Mouse (Mus musculus) embryonic fibroblast, embryonic 13.5 days (primary cell): Measurements from ENCODE around the gene Txlna. TPM values are rescaled to one million over a fixed set of nuclear protein-coding genes. Genes with fewer than 3 reads are reported as not detected.

Source experiments
- H3K27ac ChIP-seq: 2 replicates; pipeline ENCODE4 v1.5.1; 2012; ENCODE audit warnings: low read length, control low read depth, inconsistent platforms; ENCODE audit not compliant: insufficient read depth
- H3K4me1 ChIP-seq: 2 replicates; pipeline ENCODE4 v1.6.1; 2011; ENCODE audit warnings: low read length; ENCODE audit not compliant: control insufficient read depth, insufficient read depth
- H3K4me3 ChIP-seq: 2 replicates; pipeline ENCODE4 v1.5.1; 2011; ENCODE audit warnings: mild to moderate bottlenecking, control low read depth, low read length; ENCODE audit not compliant: insufficient read depth
- CTCF ChIP-seq: IDR thresholded peaks from 2 replicates; pipeline ENCODE4 v1.5.1; 2011; ENCODE audit warnings: mild to moderate bottlenecking, control low read depth, low read length, moderate library complexity, borderline replicate concordance; ENCODE audit not compliant: insufficient read depth
- POLR2A ChIP-seq: IDR thresholded peaks from 2 replicates; pipeline ENCODE4 v1.6.1; 2011; ENCODE audit warnings: low read depth, mild to moderate bottlenecking, control low read depth, low read length, moderate library complexity
- polyA plus RNA-seq: library from polyadenylated mRNA; stranded (reverse); fragments of >200 nt; gene quantifications from 2 replicates; pipeline ENCODE4 v1.2.4, GENCODE M21; 2011; ENCODE audit warnings: low read depth; ENCODE audit not compliant: missing spikeins, insufficient read length

Gene Txlna
- polyA plus RNA-seq, 1 experiment: 56.2 TPM

DNA sequence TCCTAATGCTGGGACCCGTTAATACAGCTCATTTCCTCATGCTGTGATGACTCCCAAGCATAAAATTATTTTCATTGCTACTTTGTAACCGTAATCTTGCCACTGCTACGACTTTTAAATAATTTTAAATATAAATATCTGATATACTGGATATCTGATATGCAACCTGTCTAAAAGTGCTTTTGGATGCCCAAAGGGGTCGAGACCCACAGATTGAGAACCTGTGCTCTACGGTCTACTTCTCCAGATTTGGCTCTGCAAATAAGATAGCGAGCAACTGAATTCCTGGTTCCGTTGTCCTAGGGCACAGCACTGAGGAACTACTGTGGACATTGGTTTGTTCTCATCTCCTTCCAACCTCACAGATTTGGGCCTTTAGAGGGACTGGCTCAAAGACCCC lies 63.2 kb downstream of the Txlna start:
- no peak overlapping the region for H3K27ac ChIP-seq
- TF ChIP-seq POLR2A (no peak), CTCF (no peak)

DNA sequence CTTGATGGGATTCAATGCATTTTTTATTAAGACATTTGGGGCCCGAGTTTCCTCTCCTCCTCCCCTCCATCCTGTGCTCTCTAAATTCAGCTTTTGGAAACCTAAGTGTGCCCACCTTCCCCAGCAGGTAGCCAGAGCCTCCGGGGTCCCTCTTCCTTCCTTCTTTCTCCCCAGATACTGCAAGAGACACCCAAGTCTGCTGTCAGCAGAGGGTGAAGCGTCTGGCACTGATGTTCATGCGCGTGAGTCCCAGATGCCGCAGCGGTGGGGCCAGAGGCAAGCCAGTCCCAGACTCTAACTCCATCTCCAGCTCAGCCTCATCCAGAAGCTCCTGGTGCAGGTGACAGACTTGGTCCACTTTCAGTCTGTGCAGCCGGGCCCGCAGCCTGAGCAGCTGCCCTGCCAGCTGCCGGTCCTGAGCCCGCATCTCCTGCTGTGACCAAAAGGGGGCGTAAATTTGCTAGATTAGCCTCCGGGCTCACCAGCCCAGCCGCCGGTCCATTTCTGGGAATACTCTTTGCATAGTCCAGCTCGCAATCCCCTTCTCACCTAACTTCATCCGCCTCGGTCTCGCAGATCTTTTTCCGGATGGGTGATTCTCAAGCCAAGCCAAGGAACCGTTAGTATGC lies 63.9 kb downstream of the Txlna start:
- TF ChIP-seq CTCF (peak; percentile 30; the same call in 1 of the 2 replicates), POLR2A (no peak)
- Histone ChIP-seq H3K27ac (no peak overlapping the region), H3K4me3 (no peak overlapping the region), H3K4me1 (no peaks in the 10 kb centered on the region)

More for the DNA sequence above, 63.2 kb downstream of the Txlna start:
- Histone ChIP-seq H3K4me3 (no peak overlapping the region), H3K4me1 (no peaks in the 10 kb centered on the region)

Other genes with a start within 250 kb of the Txlna start
- gene Zbtb8b, start 200.2 kb downstream of the Txlna start, polyA plus RNA-seq: not detected in 2 replicates
- 23.9 and 35.3 TPM in 2 replicates for gene Bsdc1, start 179.5 kb downstream of the Txlna start, polyA plus RNA-seq
- gene Tssk3, start 150.0 kb downstream of the Txlna start, polyA plus RNA-seq: not detected in 2 replicates
- gene Fam229a, start 149.9 kb downstream of the Txlna start, polyA plus RNA-seq: not detected in 2 replicates
- 131 and 157 TPM in 2 replicates for gene Marcksl1, start 127.5 kb downstream of the Txlna start, polyA plus RNA-seq
- gene Hdac1, start 98.4 kb downstream of the Txlna start, polyA plus RNA-seq: 150 and 156 TPM in 2 replicates
- gene Lck, start 67.4 kb downstream of the Txlna start, polyA plus RNA-seq: 3.0 and 5.2 TPM in 2 replicates
- not detected in 2 replicates for gene Fam167b, start 62.5 kb downstream of the Txlna start, polyA plus RNA-seq
- gene Eif3i, start 40.4 kb downstream of the Txlna start, polyA plus RNA-seq: 217 and 251 TPM in 2 replicates
- gene Tmem234, start 40.4 kb downstream of the Txlna start, polyA plus RNA-seq: 110 and 112 TPM in 2 replicates
- gene Dcdc2b, start 26.8 kb downstream of the Txlna start, polyA plus RNA-seq: 0.68 TPM in 1 of 2 replicates, not detected in the other
- gene Iqcc, start 22.0 kb downstream of the Txlna start, polyA plus RNA-seq: 19.5 TPM in 2 replicates
- 11.7 and 13.6 TPM in 2 replicates for gene Ccdc28b, start 17.1 kb downstream of the Txlna start, polyA plus RNA-seq
- gene Kpna6, start 31.7 kb upstream of the Txlna start, polyA plus RNA-seq: 80.7 and 84.3 TPM in 2 replicates
- 15.4 and 19.1 TPM in 2 replicates for gene Tmem39b, start 55.8 kb upstream of the Txlna start, polyA plus RNA-seq
- gene Khdrbs1, start 101.2 kb upstream of the Txlna start, polyA plus RNA-seq: 113 and 146 TPM in 2 replicates
- 501 and 598 TPM in 2 replicates for gene Ptp4a2, start 170.2 kb upstream of the Txlna start, polyA plus RNA-seq